Mouse (Mus musculus) urinary bladder, postnatal 10 days (tissue): ENCODE measurements around the gene Rin3.

Source experiments
- DNase-seq: peaks from one replicate; pipeline ENCODE4 v3.0.0; 2022; ENCODE audit warnings: low spot score

Gene Rin3

DNA sequence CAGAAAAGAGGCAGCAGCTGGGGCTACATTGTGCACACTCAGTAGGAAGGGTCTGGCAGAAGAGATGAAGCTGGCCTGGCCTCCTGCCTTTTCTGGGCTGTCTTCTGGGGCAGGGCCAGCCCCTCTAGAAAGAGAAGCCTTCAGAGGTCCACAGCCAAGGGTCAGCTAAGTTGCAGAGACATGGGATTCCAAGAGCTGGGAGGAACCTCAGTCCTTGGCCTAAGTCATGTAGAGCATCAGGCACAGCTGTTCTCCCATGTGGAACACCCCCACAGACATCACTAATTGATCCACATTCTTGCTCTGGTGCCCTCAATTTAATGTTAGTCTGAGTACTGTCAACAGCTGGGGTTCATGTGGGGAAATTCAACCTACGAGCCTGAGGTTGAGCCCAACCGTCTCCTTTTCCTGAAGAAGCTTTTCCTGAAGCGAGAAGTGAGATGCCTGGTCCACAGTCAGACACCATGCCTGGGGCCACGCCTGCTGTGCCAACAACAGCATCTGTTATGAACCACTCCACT is 20.0 kb downstream of the Rin3 start:
- no peak for DNase-seq

DNA sequence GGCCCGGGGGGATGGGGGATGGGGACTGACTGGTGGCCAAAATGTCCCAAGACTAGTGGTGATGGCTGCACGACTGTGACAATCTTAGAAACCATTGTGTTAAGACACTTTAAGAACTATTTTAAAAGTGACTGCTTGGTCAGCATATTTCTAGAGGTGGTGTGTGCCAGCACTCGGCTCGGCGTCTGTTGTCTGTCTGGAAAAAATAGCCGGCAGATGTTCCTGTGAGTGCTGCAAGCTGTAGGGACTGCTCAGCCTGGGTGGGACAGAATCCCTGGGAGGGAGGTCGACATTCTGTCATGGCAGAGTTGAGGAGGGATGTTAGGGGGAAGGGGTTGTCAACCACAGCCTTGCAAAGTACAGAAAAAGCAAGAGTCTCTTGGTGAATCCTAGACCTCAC is 21.0 kb downstream of the Rin3 start:
- no peak for DNase-seq

GRCm38 (mm10) chr12:102305069-102305836 is 22.4 kb downstream of the Rin3 start:
- DNase-seq, result no peak

- DNase-seq, result no peak
These were observed 25.2 kb downstream of the Rin3 start for GRCm38 (mm10) chr12:102308001-102308456.

DNA sequence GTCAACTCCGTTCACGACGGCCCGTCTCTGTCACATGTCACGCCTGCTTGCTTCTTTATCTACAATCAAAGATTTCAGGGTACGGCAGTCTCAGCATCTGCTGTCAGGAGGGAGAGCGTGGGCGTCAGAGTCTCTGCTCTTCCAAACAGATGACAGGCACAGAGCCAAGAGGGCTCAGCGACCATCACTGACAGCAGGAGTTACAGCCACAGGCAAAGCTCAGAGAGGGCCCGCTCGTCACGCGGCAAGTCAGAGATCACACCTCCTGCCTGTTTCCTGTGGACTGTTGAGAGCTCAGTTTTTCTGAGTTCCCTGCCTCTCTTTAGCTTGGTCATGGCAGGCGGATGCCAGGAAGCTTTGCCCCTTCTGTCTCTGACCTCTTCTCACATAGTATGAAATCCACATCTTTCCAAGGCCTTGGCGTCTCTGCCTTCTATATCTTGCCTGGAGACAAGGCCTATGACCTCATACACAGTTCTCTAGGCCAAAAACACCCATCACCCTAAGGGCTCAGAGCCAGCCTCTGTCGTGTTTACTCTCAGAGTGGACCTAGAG is 25.7 kb downstream of the Rin3 start:
- no peak for DNase-seq

- DNase-seq, result no peak
These were observed 26.4 kb downstream of the Rin3 start for GRCm38 (mm10) chr12:102309099-102309799.

DNA sequence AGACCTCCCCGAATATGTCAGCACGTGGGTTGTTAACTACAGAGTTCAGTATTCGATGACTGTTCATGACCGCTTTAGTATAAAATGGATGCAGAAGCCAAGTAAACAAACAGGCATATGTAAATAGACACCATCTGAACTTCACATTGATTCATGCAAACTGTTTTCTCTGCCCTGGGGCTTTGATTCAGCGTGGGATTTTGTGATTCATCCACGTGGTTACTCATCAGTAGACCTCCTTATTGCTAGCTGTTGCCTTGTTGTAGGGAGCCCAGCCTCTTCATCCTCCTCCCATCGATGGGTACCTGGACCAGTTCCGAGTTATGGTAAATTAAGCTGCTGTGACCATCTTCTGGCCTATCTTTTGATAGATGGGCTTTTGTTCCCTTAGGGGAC is 26.9 kb downstream of the Rin3 start:
- DNase-seq, result no peak

DNA sequence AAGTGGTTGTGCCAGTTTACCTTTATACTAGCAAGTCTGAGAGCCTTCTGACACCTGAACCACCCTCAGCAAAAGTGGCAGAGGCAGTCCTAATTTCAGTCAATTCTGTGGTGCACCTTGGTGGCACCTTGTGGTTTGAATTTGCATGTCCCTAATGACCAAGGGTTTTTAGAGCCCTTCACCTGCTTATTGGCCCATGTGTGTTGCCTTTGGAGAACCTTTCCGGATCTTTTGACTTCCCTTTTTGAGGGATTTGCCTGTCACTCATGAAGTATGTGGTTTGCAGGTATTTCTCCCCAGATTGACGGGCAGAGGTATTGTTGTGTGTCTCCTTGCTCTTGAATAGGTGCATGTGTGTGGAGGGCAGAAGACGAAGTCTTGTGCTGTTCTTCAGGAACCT is 27.4 kb downstream of the Rin3 start:
- no peak for DNase-seq

- no peak for DNase-seq
These were observed 28.6 kb downstream of the Rin3 start for GRCm38 (mm10) chr12:102311454-102311853.

- DNase-seq, result no peak
These were observed 36.3 kb downstream of the Rin3 start for GRCm38 (mm10) chr12:102319150-102319549.

DNA sequence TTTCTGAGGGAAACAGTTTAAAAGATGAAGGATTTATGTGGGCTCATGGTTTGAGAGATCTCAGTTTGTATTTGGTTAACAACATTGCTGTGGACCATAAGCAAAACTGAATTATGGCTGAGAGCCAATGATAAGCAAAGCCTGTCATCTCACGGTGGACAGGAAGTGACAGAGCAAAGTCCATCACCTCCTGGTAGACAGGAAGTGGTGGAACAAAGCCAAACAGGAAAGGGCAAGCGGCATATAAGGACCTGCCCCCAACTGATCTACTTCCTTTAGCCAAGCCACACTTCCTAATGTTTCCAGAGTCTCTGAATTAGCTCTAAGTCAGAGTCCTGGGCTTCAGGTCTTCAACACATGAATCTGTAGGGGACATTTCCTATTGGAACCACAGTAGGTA is 37.1 kb downstream of the Rin3 start:
- DNase-seq, result no peak

DNA sequence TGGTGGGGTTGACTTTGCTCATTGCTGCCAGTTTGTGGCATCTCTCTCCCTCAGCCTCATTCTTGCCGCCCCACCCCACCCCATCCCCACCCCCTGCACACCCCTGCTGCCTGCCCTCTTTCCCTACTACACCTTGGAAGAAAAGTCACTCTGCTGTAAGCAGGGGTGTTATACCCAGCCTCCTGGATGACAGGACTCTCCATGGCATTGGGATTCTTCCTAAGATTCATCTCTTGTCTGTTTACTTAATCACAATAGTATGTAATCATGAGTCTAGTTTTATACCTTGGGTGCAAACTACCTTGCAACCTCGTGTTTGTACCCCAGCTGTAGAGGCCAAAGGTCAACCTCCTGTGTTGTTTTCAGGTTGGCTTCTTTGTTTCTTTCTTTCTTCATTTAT is 37.5 kb downstream of the Rin3 start:
- DNase-seq, result no peak

DNA sequence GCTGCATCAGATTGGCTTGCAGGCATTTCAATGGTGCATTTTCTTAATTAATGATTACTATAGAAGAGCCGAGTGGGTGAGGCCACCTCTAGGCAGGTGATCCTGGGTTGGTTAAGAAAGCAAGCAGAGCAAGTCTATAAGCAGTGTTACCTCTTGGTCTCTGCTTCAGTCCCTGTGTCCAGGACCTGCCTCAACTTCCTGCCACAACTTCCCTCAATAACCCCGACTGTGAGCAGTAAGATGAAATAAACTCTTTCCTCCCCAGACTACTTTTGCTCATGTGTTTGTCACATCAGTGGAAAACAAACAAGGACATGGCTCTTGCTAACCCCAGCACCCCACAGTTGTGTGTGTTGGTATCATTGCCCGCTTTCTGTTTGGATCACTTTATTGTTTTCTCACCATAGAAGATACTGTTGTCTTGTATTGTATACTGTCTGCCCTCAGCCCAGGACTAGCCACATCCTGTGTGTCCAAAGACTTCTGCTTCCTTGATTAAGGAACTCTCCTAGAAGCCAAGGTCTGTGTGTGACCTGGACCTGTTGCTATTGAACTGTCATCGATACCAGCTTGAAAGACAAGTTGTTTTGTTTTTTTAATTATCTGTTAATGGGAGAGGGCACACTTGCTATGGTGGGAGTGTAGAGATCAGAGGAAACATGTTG is 38.3 kb downstream of the Rin3 start:
- DNase-seq, result no peak

DNA sequence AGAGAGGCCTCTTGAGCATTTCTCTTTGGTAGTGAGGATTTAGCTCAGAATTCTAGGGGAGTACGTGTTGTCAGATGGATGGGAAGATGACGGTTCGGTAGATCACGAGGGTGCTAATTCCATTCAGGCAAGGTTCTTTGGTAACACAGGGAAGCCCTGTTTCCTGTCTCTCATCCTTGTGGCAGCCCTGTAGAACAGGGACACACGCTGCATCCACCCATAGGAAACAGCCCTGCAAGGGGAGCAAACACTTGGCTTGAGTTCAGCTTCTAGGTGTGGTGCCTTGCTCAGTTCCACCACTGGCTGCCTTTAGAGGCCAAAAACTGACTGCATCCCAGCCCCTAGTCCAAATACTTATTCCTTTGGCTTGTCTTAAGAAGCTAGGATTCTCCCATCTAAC is 39.0 kb downstream of the Rin3 start:
- DNase-seq, result no peak

DNA sequence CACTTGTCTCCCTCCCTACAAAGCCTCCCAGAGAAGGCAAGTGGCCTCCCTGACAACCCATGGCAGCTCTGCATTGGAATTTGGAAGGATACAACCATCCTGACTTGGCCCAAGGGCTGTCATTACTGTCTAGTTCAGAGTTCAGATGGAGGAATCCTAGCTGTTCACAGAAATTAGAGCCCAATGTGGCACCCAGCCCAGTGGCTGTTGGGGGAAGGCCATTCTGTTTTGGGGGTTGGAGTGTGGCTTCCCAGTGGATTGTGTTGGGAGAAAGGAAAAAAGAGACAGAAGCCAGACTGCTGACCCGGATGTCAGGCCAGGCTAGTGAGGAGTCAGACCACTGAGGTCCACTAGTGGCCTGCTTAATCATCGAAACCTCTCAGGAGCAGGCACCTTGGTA is 40.5 kb downstream of the Rin3 start:
- DNase-seq, result no peak

GRCm38 (mm10) chr12:102324156-102324885 is 41.5 kb downstream of the Rin3 start:
- DNase-seq, result no peak

DNA sequence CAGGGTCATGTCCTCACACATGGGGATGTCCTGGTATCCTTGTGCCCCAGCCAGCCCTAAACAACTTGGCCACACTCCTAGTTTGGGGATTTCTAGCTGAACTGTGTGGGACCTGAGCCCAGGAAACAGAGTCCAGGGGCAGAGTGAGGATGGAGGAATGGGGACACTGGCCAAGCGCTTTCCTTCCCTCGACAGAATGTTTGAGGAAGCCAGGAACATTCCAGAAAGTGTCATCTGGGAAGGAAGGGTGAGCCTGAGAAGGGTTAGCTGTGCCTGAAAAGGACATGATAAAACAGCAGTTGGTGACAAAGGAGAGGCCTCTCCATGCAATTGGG is 42.0 kb downstream of the Rin3 start:
- no peak for DNase-seq

DNA sequence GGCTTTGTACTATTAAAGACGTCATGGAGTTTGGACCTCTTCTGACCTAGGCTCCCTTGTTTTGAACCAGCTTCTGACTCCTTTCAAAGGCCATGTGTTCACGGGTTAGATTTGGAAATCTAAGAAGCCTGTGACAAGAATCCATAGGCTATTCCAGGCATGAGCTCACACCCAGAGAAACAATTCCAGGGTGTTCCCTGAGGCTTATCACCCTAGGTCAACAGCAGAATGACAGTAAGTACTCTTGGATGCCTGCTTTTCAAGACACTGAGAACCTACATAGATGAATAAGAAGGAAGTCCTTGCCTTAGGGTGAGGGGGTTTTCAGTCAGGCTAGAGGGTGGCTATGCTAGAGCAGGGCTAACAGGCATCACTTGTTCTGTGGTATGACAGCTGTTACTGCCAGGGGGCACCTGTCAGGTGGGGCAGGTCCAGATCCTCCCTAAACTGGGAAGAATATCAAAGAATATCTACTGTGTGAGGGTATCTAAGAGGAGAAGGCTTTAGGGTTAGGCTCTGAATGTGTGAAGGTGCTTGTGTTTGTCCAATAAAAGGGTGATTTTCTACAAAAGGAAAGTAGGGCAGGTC is 44.0 kb downstream of the Rin3 start:
- no peak for DNase-seq

DNA sequence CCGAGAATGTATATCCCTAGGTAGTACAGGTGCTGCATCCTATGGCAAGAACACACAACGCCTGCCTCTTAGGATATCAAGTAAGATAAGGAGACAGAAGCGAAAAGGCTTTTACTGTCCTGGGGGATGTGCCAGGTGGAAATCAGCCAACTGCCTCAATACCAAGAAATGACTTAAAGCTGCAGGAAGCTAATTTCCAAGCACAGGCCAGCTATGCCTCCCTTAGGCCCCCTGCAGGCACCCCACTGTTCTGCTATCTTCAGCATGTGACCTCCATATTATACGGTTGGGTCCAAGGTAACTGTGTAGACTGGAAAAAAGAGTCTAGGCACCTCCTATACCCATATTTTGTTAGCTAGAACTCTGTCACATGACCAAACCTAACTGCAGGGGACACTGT is 44.7 kb downstream of the Rin3 start:
- no peak for DNase-seq

DNA sequence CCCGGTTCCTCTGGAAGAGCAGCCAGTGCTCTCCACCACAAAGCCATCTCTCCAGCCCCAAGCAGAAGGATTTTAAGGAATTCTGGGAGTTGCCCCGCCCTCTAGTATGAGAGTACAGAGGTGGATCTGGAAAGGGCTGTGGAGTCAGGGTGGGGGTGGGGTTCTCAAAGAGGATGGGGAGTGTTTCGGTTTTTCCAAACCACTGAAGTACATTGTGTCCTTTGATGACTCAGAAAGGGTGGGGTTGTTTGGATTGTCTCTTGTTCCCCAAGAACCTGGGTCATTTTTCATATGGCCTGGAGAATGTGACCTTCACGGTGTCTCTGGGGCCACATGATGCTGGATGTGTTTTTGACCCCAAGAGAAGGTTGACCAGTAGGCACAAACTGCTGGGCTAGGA is 45.2 kb downstream of the Rin3 start:
- no peak for DNase-seq

- no peak for DNase-seq
These were observed 47.3 kb downstream of the Rin3 start for GRCm38 (mm10) chr12:102330188-102330587.

- no peak for DNase-seq
These were observed 47.9 kb downstream of the Rin3 start for GRCm38 (mm10) chr12:102330731-102331130.
